In the genomic region with DNA sequence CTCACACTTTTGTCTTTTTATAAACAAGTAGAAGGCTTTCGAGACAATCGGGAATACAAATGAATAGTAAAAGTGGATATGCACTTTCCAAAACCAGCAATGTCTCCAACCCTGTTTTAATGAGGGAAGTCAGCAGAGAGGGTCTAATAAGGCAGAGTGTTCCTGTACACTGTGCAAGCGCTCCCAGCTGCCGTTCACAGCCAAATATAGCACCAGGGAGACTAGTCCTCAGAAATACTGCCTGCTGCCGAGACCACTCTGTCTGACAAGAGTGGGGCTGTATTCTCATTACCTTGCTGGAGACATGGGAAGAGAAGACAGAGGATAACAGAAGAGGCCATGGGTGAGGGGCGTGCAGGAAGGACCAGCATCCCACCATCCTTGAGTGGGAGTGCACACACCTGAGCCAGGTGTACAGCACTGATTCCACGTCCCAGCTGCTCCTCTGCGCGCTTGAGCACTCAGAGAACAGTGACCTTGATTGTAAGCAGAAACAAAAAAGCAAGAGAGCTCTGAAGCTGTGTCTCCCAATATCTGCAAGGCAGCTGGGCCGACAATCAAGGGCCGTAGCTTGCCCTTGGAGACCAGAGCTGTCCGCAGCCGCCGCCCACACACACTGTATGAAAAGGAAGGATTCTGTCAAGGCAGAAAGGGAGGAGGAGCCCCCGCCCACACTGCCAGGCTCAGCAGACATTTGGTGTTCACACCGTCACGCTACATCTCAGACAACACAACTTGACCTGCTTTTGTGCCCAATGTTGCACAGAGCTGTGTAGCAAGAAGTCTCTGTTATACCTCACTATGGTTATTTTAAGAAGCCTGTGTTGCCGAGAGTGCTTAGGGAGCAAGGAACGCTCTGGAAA, we compare ENCODE assay signal across 9 mouse cellular contexts.
A peak's percentile ranks its signal among the peaks of the same experiment; 100 is the strongest.
DNase-seq lines count a peak whose midpoint lies in the region; ATAC-seq lines count a peak whose summit lies in the region.
"Had no signal": no experiment of that assay in that cellular context is flagged by ENCODE, and none has a peak within 500 bp of the region (broad histone marks: within the 10 kb centered on the region; RNA-seq: fewer than 3 reads in every experiment).

No protein-coding gene starts in this region.

- H3K27ac ChIP-seq in forebrain, embryonic 12.5 days = no peak overlapping the region
- H3K27ac ChIP-seq in forebrain, embryonic 15.5 days (replicated peaks) = no peak overlapping the region
- peak overlapping the region; percentile 23; the same call in 1 of the 2 replicates for H3K27ac ChIP-seq in hindbrain, embryonic 15.5 days (replicated peaks)
- peak overlapping the region; percentile 59; the same call in 1 of the 2 replicates for H3K27ac ChIP-seq in midbrain, embryonic 15.5 days

- ATAC-seq in forebrain, embryonic 12.5 days (ENCODE audit: low FRiP score) = 0 out of 2 replicates have a peak, but pooled peaks have one; percentile 41
- ATAC-seq in forebrain, embryonic 15.5 days (replicated peaks) = no peak
- 0 out of 2 replicates have a peak, but pooled peaks have one; percentile 19 for ATAC-seq in hindbrain, embryonic 15.5 days (ENCODE audit: low FRiP score, low read depth)
- ATAC-seq in midbrain, embryonic 15.5 days (replicated peaks) = 0 out of 2 replicates have a peak, but pooled peaks have one; percentile 27

- DNase-seq in cerebellum, postnatal 36 days = peak; percentile 9 to 13
- DNase-seq in spleen, postnatal 36 days (ENCODE audit: low spot score in 2 of 2) = no peak
- DNase-seq in MN1 (ENCODE audit: low spot score) = no peak
- no peak for DNase-seq in kidney, postnatal 25 days

- H3K27me3 ChIP-seq in forebrain, embryonic 12.5 days = no peaks in the 10 kb centered on the region
- no peaks in the 10 kb centered on the region for H3K27me3 ChIP-seq in forebrain, embryonic 15.5 days
- H3K27me3 ChIP-seq in hindbrain, embryonic 15.5 days = no peaks in the 10 kb centered on the region
- no peaks in the 10 kb centered on the region for H3K27me3 ChIP-seq in midbrain, embryonic 15.5 days (replicated peaks)
- H3K27me3 ChIP-seq: CH12.LX had no signal

- no peak overlapping the region for H3K4me3 ChIP-seq in forebrain, embryonic 12.5 days (replicated peaks)
- no peak overlapping the region for H3K4me3 ChIP-seq in forebrain, embryonic 15.5 days
- H3K4me3 ChIP-seq in hindbrain, embryonic 15.5 days = no peak overlapping the region
- H3K4me3 ChIP-seq in midbrain, embryonic 15.5 days = no peak overlapping the region

- H3K9ac ChIP-seq in forebrain, embryonic 12.5 days = no peak overlapping the region
- no peak overlapping the region for H3K9ac ChIP-seq in forebrain, embryonic 15.5 days (replicated peaks)
- no peak overlapping the region for H3K9ac ChIP-seq in hindbrain, embryonic 15.5 days
- H3K9ac ChIP-seq in midbrain, embryonic 15.5 days = peak overlapping the region; percentile 17; the same call in 1 of the 2 replicates

- no peak overlapping the region for H3K4me2 ChIP-seq in forebrain, embryonic 12.5 days
- no peak overlapping the region for H3K4me2 ChIP-seq in forebrain, embryonic 15.5 days (replicated peaks)
- peak overlapping the region; percentile 16 for H3K4me2 ChIP-seq in hindbrain, embryonic 15.5 days
- H3K4me2 ChIP-seq in midbrain, embryonic 15.5 days = no peak overlapping the region

- H3K9me3 ChIP-seq in forebrain, embryonic 12.5 days = no peaks in the 10 kb centered on the region
- no peaks in the 10 kb centered on the region for H3K9me3 ChIP-seq in forebrain, embryonic 15.5 days
- H3K9me3 ChIP-seq in hindbrain, embryonic 15.5 days = no peaks in the 10 kb centered on the region
- H3K9me3 ChIP-seq in midbrain, embryonic 15.5 days = no peaks in the 10 kb centered on the region

- WGBS in forebrain, embryonic 12.5 days = 77% methylated on average over 19 of the region's 19 CpGs
- 73% methylated on average over 19 of the region's 19 CpGs for WGBS in forebrain, embryonic 15.5 days
- 56% methylated on average over 19 of the region's 19 CpGs for WGBS in hindbrain, embryonic 15.5 days
- WGBS in midbrain, embryonic 15.5 days = 51% methylated on average over 19 of the region's 19 CpGs

- H3K4me1 ChIP-seq in forebrain, embryonic 12.5 days = peaks cover 9% of the 10 kb centered on the region; the same call in 1 of the 2 replicates
- no peaks in the 10 kb centered on the region for H3K4me1 ChIP-seq in forebrain, embryonic 15.5 days
- peaks cover 11% of the 10 kb centered on the region for H3K4me1 ChIP-seq in hindbrain, embryonic 15.5 days (replicated peaks)
- peaks cover 11% of the 10 kb centered on the region; the same call in 1 of the 2 replicates for H3K4me1 ChIP-seq in midbrain, embryonic 15.5 days

- H3K36me3 ChIP-seq in forebrain, embryonic 12.5 days (replicated peaks) = no peaks in the 10 kb centered on the region
- no peaks in the 10 kb centered on the region for H3K36me3 ChIP-seq in forebrain, embryonic 15.5 days
- no peaks in the 10 kb centered on the region for H3K36me3 ChIP-seq in hindbrain, embryonic 15.5 days
- H3K36me3 ChIP-seq in midbrain, embryonic 15.5 days (replicated peaks) = no peaks in the 10 kb centered on the region

Comparison
In these comparisons a context has a peak if more than half of its experiments do, and no peak if none do; other contexts are left out.
1. H3K27ac ChIP-seq: peak in hindbrain, embryonic 15.5 days (single experiment) and midbrain, embryonic 15.5 days (single experiment); none in forebrain, embryonic 12.5 days (single experiment) and forebrain, embryonic 15.5 days (single experiment).
2. DNase-seq: peak in cerebellum, postnatal 36 days (2 of 2); none in spleen, postnatal 36 days (0 of 2), MN1 (single experiment) and kidney, postnatal 25 days (0 of 2).